Mouse (Mus musculus) ES-Bruce4 (cell line): ENCODE measurements around the gene Nbr1. TPM values are rescaled to one million over a fixed set of nuclear protein-coding genes. Genes with fewer than 3 reads are reported as not detected.

ENCODE experiments used
- H3K27ac ChIP-seq: 2 replicates; pipeline ENCODE4 v1.5.1; 2012; ENCODE audit warnings: low read length, inconsistent platforms; ENCODE audit not compliant: insufficient read depth
- H3K27me3 ChIP-seq: 2 replicates; pipeline ENCODE4 v1.6.1; 2012; ENCODE audit warnings: mild to moderate bottlenecking, low read length, inconsistent platforms; ENCODE audit not compliant: control insufficient read depth, poor library complexity, insufficient read depth, severe bottlenecking
- H3K36me3 ChIP-seq: 2 replicates; pipeline ENCODE4 v1.6.1; 2012; ENCODE audit warnings: inconsistent platforms, mild to moderate bottlenecking, low read length, moderate library complexity; ENCODE audit not compliant: control insufficient read depth, poor library complexity, insufficient read depth, severe bottlenecking
- H3K4me1 ChIP-seq: one replicate; pipeline ENCODE4 v1.8.1; 2011; ENCODE audit warnings: low read length; ENCODE audit not compliant: control insufficient read depth, insufficient read depth
- H3K4me3 ChIP-seq: 2 replicates; pipeline ENCODE4 v1.5.1; 2011; ENCODE audit warnings: low read depth, mild to moderate bottlenecking, low read length
- H3K9ac ChIP-seq: 2 replicates; pipeline ENCODE4 v1.6.1; 2012; ENCODE audit warnings: low read depth, mild to moderate bottlenecking, inconsistent platforms; ENCODE audit not compliant: poor library complexity, severe bottlenecking
- H3K9me3 ChIP-seq: replicated peaks from 2 replicates; pipeline ENCODE4 v1.6.1; 2012; ENCODE audit warnings: mild to moderate bottlenecking, low read length, inconsistent platforms; ENCODE audit not compliant: control insufficient read depth, poor library complexity, insufficient read depth, severe bottlenecking
- CTCF ChIP-seq: IDR thresholded peaks from one replicate; pipeline ENCODE4 v1.8.1; 2011; ENCODE audit warnings: low read depth, low read length
- EP300 ChIP-seq: IDR thresholded peaks from 2 replicates; pipeline ENCODE4 v1.6.1; 2011; ENCODE audit warnings: low read depth, low read length; ENCODE audit not compliant: insufficient read depth
- POLR2A ChIP-seq: IDR thresholded peaks from one replicate; pipeline ENCODE4 v1.8.1; 2011; ENCODE audit warnings: low read length; ENCODE audit not compliant: insufficient read depth
- polyA plus RNA-seq: library from polyadenylated mRNA; stranded (reverse); fragments of >200 nt; gene quantifications from 2 replicates; pipeline ENCODE4 v1.2.4, GENCODE M21; 2011; ENCODE audit warnings: low read depth; ENCODE audit not compliant: missing spikeins, insufficient read depth, insufficient read length

The Nbr1 gene
- 245 and 262 TPM in 2 replicates for polyA plus RNA-seq

GRCm38 (mm10) chr11:101551751-101552475, at the start of gene Nbr1, which contains the start of gene Brca1:
Gene Nbr1, plus strand, starts transcription at chr11:101552149.
Gene Brca1, minus strand, starts transcription at chr11:101551955.
- Histone ChIP-seq H3K9ac (peak within 1 kb of the TSS; percentile 96), H3K36me3 (peaks cover 19% of the 10 kb centered on the region), H3K4me3 (peak within 1 kb of the TSS; percentile 99), H3K27ac (peak within 1 kb of the TSS; percentile 86), H3K4me1 (no peaks in the 10 kb centered on the region), H3K9me3 (no peaks in the 10 kb centered on the region), H3K27me3 (no peaks in the 10 kb centered on the region)
- TF ChIP-seq CTCF (no peak), EP300 (no peak), POLR2A (peak; percentile 73)

- no peak for TF ChIP-seq POLR2A
- Histone ChIP-seq H3K9me3 (no peaks in the 10 kb centered on the region), H3K9ac (no peak overlapping the region), H3K27me3 (no peaks in the 10 kb centered on the region), H3K4me3 (no peak overlapping the region), H3K4me1 (no peaks in the 10 kb centered on the region), H3K27ac (no peak overlapping the region), H3K36me3 (peaks cover 59% of the 10 kb centered on the region)
Measured at GRCm38 (mm10) chr11:101506269-101506780, 45.6 kb upstream of the Nbr1 start.

- H3K36me3 ChIP-seq, result peaks cover 58% of the 10 kb centered on the region
- H3K4me3 ChIP-seq, result no peak overlapping the region
- no peak for TF ChIP-seq EP300
- no peak overlapping the region for H3K27ac ChIP-seq
- no peaks in the 10 kb centered on the region for H3K27me3 ChIP-seq
- H3K4me1 ChIP-seq, result no peaks in the 10 kb centered on the region
- H3K9me3 ChIP-seq, result no peaks in the 10 kb centered on the region
- no peak overlapping the region for H3K9ac ChIP-seq
Measured at GRCm38 (mm10) chr11:101507090-101507489, 44.9 kb upstream of the Nbr1 start.

GRCm38 (mm10) chr11:101518937-101519336, 33.0 kb upstream of the Nbr1 start:
- peaks cover 46% of the 10 kb centered on the region for H3K36me3 ChIP-seq
- no peak overlapping the region for H3K4me3 ChIP-seq
- H3K9me3 ChIP-seq, result no peaks in the 10 kb centered on the region
- H3K9ac ChIP-seq, result no peak overlapping the region
- H3K27ac ChIP-seq, result no peak overlapping the region
- H3K27me3 ChIP-seq, result no peaks in the 10 kb centered on the region
- no peaks in the 10 kb centered on the region for H3K4me1 ChIP-seq
- no peak for TF ChIP-seq CTCF
- no peak for TF ChIP-seq EP300
- no peak for TF ChIP-seq POLR2A

GRCm38 (mm10) chr11:101519364-101519763, 32.6 kb upstream of the Nbr1 start:
- peaks cover 48% of the 10 kb centered on the region for H3K36me3 ChIP-seq
- no peak overlapping the region for H3K4me3 ChIP-seq
- H3K9me3 ChIP-seq, result no peaks in the 10 kb centered on the region
- H3K27me3 ChIP-seq, result no peaks in the 10 kb centered on the region
- no peaks in the 10 kb centered on the region for H3K4me1 ChIP-seq
- TF ChIP-seq CTCF (no peak), EP300 (no peak), POLR2A (no peak)
- no peak overlapping the region for H3K27ac ChIP-seq
- no peak overlapping the region for H3K9ac ChIP-seq

- Histone ChIP-seq H3K9me3 (no peaks in the 10 kb centered on the region), H3K36me3 (peaks cover 68% of the 10 kb centered on the region), H3K27me3 (no peaks in the 10 kb centered on the region), H3K9ac (no peak overlapping the region), H3K4me1 (no peaks in the 10 kb centered on the region), H3K4me3 (no peak overlapping the region), H3K27ac (no peak overlapping the region)
- no peak for TF ChIP-seq POLR2A
- no peak for TF ChIP-seq EP300
- no peak for TF ChIP-seq CTCF
Measured at GRCm38 (mm10) chr11:101524446-101524845, 27.5 kb upstream of the Nbr1 start.
